Mouse (Mus musculus) brown adipose tissue, adult 24 weeks (tissue): ENCODE measurements around the gene Gm13694. TPM values are rescaled to one million over a fixed set of nuclear protein-coding genes. Genes with fewer than 3 reads are reported as not detected.
"Not testable (repeated sequence)": the region's sequence is repeated elsewhere in the genome, so short reads cannot be mapped to it uniquely, and the experiment has no call there.

Experiments used
- H3K27ac ChIP-seq: fragments of 200-500 bp; replicated peaks from 2 replicates; pipeline ENCODE4 v1.5.1; 2012; ENCODE audit warnings: low read depth, mild to moderate bottlenecking, low read length
- H3K4me1 ChIP-seq: fragments of 200-500 bp; 2 replicates; pipeline ENCODE4 v1.6.1; 2012; ENCODE audit warnings: low read length, mixed read lengths; ENCODE audit not compliant: control insufficient read depth, insufficient read depth, insufficient read length
- H3K4me3 ChIP-seq: fragments of 200-500 bp; 2 replicates; pipeline ENCODE4 v1.5.1; 2012; ENCODE audit warnings: low read depth, mild to moderate bottlenecking, low read length, moderate library complexity; ENCODE audit not compliant: insufficient read depth
- polyA plus RNA-seq: library from polyadenylated mRNA; stranded (reverse); fragments of >200 nt; gene quantifications from 2 replicates; pipeline ENCODE4 v1.2.4, GENCODE M21; 2012; ENCODE audit not compliant: missing spikeins, insufficient read depth, insufficient read length

The Gm13694 gene
- not detected in 2 replicates for polyA plus RNA-seq

DNA sequence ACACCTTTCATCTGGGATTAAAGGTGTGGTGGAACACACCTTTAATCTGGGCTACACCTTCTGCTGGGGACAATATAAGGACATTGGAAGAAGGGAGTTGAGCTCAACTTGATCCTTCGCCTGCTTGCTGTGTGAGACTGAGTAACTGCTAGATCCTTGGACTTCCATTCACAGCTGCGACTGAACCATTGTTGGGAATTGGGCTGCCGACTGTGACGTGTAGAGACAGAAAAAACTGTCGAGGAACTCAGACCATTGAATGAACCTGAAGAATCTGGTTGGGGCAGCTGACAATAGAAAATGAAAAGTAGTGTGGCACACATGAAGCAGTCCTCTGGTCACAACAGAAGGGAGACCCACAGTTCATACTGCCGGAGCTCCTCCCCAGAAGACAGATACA is at the start of gene Gm13694:
Gm13694 (plus strand) TSS at position 301 of the 400 bp plus-strand sequence.
- H3K4me3 ChIP-seq, H3K4me1 ChIP-seq, H3K27ac ChIP-seq: not testable (repeated sequence)

DNA sequence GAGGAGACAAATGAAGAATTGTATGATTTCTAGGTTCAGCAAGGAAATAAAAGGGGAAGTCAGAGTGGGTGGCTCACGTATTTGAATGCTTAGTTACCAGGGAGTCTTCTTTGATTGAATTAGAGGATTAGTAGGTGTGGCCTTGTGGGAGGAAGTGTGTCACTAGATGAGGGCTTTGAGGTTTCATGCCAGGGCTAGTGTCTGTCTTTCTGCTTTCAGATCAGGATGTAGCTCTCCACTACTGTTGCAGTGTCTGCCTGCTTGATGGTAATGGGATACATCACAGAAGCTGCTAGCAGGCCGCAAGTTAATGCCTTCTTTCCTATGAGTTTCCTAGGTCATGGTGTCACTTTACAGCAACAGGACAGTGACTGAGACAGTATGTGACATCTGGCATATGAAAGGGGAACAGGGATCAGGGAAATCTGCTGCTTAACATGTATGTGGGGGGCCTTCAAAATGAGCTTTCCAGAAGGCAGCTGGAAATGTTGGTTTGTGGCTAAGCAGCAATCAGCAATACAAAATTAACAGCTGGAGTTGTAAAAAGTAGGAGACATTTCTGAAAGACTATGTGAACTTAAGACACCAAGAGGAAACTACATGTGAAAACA is 49.1 kb upstream of the Gm13694 start:
- Histone ChIP-seq H3K27ac (no peak overlapping the region), H3K4me3 (no peak overlapping the region)

DNA sequence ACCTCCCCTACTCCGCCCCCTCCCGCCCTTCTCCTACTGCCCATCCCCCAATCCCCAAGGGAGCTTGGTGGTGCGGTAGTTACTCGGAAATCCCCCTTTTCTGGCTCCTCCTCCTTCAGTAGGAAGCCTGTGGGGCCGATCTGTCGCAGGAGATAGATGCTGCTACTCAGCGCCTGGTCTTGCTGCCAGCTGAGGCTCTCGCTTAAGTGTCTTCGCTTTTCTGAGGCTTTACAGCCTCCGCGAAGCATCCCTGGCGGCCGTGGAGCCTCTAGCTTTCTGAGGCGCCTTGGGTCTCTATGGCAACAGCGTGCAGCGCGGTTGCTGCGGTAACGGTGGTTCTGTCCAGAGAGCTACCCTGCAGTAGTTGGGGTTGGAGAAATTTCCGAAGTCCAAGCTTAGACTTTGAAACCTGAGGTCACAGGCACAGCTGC is 37.8 kb upstream of the Gm13694 start, which contains the start of gene Zswim2:
Zswim2 (minus strand) TSS at position 298 of the 431 bp plus-strand sequence.
- no peaks in the 10 kb centered on the region; the same call in 1 of the 2 replicates for H3K4me1 ChIP-seq
- no peak within 1 kb of the TSS for H3K27ac ChIP-seq
- no peak within 1 kb of the TSS for H3K4me3 ChIP-seq

More for the DNA sequence above, 49.1 kb upstream of the Gm13694 start:
- H3K4me1 ChIP-seq = no peaks in the 10 kb centered on the region

DNA sequence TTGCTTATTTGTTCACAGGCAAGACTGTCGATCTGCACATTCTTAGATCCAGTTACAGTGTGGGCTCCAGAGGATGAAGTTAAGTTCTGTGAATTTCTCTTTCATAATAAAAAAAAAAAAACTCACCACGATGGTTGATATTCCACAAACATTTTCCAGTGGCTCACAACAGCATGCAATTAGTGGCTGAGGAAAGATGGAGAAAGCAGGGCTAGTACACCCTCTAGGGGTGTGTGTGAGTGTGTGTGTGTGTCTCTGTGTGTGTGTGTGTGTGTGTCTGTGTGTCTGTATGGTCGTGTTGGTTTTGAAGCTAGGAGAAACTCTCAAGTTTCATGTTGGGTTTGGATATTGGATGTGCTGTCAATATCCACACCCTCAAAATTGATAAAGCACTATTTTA is 37.4 kb upstream of the Gm13694 start:
- H3K4me3 ChIP-seq = no peak overlapping the region
- H3K4me1 ChIP-seq = no peaks in the 10 kb centered on the region; the same call in 1 of the 2 replicates
- no peak overlapping the region for H3K27ac ChIP-seq

DNA sequence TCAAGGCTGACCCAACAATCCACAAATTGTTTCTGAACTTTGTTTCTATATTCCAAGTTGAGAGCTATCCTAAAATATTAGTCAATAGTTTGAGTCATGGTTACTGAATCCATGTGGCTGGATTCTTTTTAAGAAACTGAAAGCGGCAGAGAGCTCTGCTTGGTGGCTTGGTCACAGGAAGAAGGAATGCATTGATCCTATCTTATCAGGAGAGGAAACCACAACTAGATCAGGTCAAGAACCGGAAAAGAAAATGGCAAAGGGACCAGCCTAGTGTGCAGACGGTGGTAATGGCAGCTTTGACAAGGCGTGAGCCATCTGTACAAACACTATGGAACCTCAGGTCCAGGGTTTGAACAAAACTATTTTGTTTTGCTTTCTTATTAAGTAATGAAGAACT is 36.9 kb upstream of the Gm13694 start:
- Histone ChIP-seq H3K4me3 (no peak overlapping the region), H3K27ac (no peak overlapping the region), H3K4me1 (no peaks in the 10 kb centered on the region; the same call in 1 of the 2 replicates)

DNA sequence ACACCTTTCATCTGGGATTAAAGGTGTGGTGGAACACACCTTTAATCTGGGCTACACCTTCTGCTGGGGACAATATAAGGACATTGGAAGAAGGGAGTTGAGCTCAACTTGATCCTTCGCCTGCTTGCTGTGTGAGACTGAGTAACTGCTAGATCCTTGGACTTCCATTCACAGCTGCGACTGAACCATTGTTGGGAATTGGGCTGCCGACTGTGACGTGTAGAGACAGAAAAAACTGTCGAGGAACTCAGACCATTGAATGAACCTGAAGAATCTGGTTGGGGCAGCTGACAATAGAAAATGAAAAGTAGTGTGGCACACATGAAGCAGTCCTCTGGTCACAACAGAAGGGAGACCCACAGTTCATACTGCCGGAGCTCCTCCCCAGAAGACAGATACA is 23.3 kb upstream of the Gm13694 start, which contains the start of gene Gm13698:
Gm13698 (plus strand) TSS at position 301 of the 400 bp plus-strand sequence.
- not testable (repeated sequence) for H3K4me3 ChIP-seq, H3K4me1 ChIP-seq, H3K27ac ChIP-seq

DNA sequence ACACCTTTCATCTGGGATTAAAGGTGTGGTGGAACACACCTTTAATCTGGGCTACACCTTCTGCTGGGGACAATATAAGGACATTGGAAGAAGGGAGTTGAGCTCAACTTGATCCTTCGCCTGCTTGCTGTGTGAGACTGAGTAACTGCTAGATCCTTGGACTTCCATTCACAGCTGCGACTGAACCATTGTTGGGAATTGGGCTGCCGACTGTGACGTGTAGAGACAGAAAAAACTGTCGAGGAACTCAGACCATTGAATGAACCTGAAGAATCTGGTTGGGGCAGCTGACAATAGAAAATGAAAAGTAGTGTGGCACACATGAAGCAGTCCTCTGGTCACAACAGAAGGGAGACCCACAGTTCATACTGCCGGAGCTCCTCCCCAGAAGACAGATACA is 17.5 kb upstream of the Gm13694 start, which contains the start of gene Gm13693:
Gm13693 (plus strand) TSS at position 301 of the 400 bp plus-strand sequence.
- not testable (repeated sequence) for H3K27ac ChIP-seq, H3K4me3 ChIP-seq, H3K4me1 ChIP-seq

DNA sequence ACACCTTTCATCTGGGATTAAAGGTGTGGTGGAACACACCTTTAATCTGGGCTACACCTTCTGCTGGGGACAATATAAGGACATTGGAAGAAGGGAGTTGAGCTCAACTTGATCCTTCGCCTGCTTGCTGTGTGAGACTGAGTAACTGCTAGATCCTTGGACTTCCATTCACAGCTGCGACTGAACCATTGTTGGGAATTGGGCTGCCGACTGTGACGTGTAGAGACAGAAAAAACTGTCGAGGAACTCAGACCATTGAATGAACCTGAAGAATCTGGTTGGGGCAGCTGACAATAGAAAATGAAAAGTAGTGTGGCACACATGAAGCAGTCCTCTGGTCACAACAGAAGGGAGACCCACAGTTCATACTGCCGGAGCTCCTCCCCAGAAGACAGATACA is 11.7 kb upstream of the Gm13694 start, which contains the start of gene Gm13695:
Gm13695 (plus strand) TSS at position 301 of the 400 bp plus-strand sequence.
- not testable (repeated sequence) for H3K4me3 ChIP-seq, H3K4me1 ChIP-seq, H3K27ac ChIP-seq

DNA sequence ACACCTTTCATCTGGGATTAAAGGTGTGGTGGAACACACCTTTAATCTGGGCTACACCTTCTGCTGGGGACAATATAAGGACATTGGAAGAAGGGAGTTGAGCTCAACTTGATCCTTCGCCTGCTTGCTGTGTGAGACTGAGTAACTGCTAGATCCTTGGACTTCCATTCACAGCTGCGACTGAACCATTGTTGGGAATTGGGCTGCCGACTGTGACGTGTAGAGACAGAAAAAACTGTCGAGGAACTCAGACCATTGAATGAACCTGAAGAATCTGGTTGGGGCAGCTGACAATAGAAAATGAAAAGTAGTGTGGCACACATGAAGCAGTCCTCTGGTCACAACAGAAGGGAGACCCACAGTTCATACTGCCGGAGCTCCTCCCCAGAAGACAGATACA is 5.9 kb upstream of the Gm13694 start, which contains the start of gene Gm13696:
Gm13696 (plus strand) TSS at position 301 of the 400 bp plus-strand sequence.
- H3K4me3 ChIP-seq, H3K27ac ChIP-seq, H3K4me1 ChIP-seq: not testable (repeated sequence)

DNA sequence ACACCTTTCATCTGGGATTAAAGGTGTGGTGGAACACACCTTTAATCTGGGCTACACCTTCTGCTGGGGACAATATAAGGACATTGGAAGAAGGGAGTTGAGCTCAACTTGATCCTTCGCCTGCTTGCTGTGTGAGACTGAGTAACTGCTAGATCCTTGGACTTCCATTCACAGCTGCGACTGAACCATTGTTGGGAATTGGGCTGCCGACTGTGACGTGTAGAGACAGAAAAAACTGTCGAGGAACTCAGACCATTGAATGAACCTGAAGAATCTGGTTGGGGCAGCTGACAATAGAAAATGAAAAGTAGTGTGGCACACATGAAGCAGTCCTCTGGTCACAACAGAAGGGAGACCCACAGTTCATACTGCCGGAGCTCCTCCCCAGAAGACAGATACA is 5.7 kb downstream of the Gm13694 start, which contains the start of gene Gm13697:
Gm13697 (plus strand) TSS at position 301 of the 400 bp plus-strand sequence.
- not testable (repeated sequence) for H3K27ac ChIP-seq, H3K4me3 ChIP-seq, H3K4me1 ChIP-seq

DNA sequence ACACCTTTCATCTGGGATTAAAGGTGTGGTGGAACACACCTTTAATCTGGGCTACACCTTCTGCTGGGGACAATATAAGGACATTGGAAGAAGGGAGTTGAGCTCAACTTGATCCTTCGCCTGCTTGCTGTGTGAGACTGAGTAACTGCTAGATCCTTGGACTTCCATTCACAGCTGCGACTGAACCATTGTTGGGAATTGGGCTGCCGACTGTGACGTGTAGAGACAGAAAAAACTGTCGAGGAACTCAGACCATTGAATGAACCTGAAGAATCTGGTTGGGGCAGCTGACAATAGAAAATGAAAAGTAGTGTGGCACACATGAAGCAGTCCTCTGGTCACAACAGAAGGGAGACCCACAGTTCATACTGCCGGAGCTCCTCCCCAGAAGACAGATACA is 11.5 kb downstream of the Gm13694 start, which contains the start of gene Gm13691:
Gm13691 (plus strand) TSS at position 301 of the 400 bp plus-strand sequence.
- H3K27ac ChIP-seq, H3K4me3 ChIP-seq, H3K4me1 ChIP-seq: not testable (repeated sequence)

DNA sequence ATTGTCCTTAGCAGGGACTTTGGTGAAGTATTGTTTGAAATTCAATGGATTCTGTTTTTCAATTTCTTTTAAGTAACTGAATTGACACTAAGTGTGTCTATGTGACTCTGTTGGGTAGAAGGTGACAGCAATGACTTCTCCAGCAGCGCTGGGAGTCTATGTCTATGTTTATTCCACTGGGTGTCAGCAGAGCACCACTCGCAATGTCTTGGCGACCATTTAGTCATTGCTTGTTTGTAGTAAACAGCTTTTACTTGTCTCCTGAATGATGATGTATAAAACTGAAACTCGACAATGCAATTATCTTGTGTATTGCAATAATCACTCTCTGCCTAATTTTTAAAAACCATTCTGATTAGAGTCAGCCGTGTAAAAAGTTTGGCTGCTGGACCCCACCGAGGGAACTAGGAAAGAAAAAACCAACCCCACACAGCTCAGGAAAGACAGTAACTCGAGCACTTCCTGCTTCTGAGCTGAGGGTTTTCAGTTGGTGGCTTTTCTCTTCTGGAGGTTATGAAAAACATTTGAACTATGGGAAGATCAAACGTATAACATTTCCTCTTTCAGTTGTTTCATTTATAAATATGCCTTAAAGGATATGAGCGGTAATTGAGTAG is 15.0 kb downstream of the Gm13694 start:
- not testable (repeated sequence) for H3K27ac ChIP-seq, H3K4me3 ChIP-seq, H3K4me1 ChIP-seq

DNA sequence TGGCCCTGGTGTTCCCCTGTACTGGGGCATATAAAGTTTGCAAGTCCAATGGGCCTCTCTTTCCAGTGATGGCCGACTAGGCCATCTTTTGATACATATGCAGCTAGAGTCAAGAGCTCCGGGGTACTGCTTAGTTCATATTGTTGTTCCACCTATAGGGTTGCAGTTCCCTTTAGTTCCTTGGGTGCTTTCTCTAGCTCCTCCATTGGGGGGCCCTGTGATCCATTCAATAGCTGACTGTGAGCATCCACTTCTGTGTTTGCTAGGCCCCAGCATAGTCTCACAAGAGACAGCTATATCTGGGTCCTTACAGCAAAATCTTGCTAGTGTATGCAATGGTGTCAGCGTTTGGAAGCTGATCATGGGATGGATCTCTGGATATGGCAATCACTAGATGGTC is 15.8 kb downstream of the Gm13694 start:
- not testable (repeated sequence) for H3K27ac ChIP-seq, H3K4me3 ChIP-seq, H3K4me1 ChIP-seq

DNA sequence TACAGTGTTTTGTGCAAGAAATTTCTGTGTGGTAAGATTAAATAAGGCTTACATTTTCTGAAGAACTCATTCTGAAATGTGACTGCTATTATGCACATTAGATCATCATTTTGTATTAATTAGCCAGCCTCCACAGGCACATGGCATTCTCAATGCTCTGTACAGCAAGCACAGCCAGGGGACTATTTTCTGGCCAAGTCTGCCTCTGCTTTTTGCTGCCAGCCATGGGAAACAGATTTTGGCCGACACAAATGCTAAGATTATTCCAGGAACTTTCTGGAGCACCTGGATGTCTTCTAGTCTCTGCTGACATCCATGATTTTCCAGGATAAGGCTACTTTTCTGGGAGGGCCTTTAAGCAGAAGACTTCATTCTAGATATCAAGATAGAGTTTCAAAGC is 30.2 kb downstream of the Gm13694 start:
- H3K4me1 ChIP-seq = peaks cover 2% of the 10 kb centered on the region
- no peak overlapping the region for H3K27ac ChIP-seq
- H3K4me3 ChIP-seq = no peak overlapping the region

DNA sequence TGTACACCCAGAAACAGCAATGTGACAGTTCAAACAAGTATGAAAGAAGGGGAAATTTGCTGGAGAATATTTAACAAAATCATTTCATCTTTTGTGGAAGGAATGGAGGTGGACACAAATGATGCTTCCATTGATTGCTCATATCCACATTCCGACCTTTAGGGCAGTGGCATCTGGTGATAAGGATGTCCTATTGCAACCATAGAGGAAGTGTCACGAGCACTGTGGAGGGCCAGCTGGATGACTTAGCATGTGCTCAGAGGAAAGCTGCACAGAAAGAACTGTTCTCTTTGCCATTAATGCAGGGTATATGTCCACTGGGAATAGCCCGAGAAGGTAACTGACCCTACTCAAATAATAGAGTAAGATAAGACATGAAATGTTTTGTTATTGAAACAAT is 31.1 kb downstream of the Gm13694 start:
- Histone ChIP-seq H3K27ac (no peak overlapping the region), H3K4me1 (peaks cover 2% of the 10 kb centered on the region), H3K4me3 (no peak overlapping the region)
